Mouse (Mus musculus) regulatory T cell (primary cell): ENCODE measurements around the gene Cmtm8.

ENCODE experiments used
- in situ Hi-C: fragments of 300-600 bp; cut with MboI, MseI; formaldehyde crosslinking; loops from one replicate; pipeline ENCODE4 v1.15.1; 2025; ENCODE audit warnings: high pct_unique_total_duplicates

The Cmtm8 gene

GRCm38 (mm10) chr9:114844017-114844662, at the start of gene Cmtm8:
Gene Cmtm8 (minus strand): TSS chr9:114844156.
- in situ Hi-C loops, result no loop called here

- in situ Hi-C loops, result no loop called here
Observed at GRCm38 (mm10) chr9:114892974-114893373, 49.0 kb upstream of the Cmtm8 start.

- in situ Hi-C loops, result no loop called here
Observed at GRCm38 (mm10) chr9:114890377-114890776, 46.4 kb upstream of the Cmtm8 start.

GRCm38 (mm10) chr9:114888856-114889407, 45.0 kb upstream of the Cmtm8 start:
- in situ Hi-C loops, result no loop called here

- in situ Hi-C loops, result no loop called here
Observed at GRCm38 (mm10) chr9:114887699-114888098, 43.7 kb upstream of the Cmtm8 start.

GRCm38 (mm10) chr9:114885991-114886662, 42.2 kb upstream of the Cmtm8 start:
- in situ Hi-C loops, result no loop called here

- in situ Hi-C loops, result no loop called here
Observed at GRCm38 (mm10) chr9:114885564-114885963, 41.6 kb upstream of the Cmtm8 start.

GRCm38 (mm10) chr9:114881977-114882376, 38.0 kb upstream of the Cmtm8 start:
- in situ Hi-C loops, result no loop called here

- in situ Hi-C loops, result no loop called here
Observed at GRCm38 (mm10) chr9:114855327-114855726, 11.4 kb upstream of the Cmtm8 start.

GRCm38 (mm10) chr9:114854686-114855085, 10.7 kb upstream of the Cmtm8 start:
- in situ Hi-C loops, result no loop called here

GRCm38 (mm10) chr9:114853336-114853735, 9.4 kb upstream of the Cmtm8 start:
- in situ Hi-C loops, result no loop called here

GRCm38 (mm10) chr9:114851419-114852190, 7.6 kb upstream of the Cmtm8 start:
- in situ Hi-C loops, result no loop called here

- in situ Hi-C loops, result no loop called here
Observed at GRCm38 (mm10) chr9:114843634-114844016, 331 bp downstream of the Cmtm8 start.

GRCm38 (mm10) chr9:114842886-114843285, 1.1 kb downstream of the Cmtm8 start:
- in situ Hi-C loops, result no loop called here

GRCm38 (mm10) chr9:114842269-114842668, 1.7 kb downstream of the Cmtm8 start:
- in situ Hi-C loops, result no loop called here

- in situ Hi-C loops, result no loop called here
Observed at GRCm38 (mm10) chr9:114838870-114839269, 5.1 kb downstream of the Cmtm8 start.

- in situ Hi-C loops, result no loop called here
Observed at GRCm38 (mm10) chr9:114831527-114831926, 12.4 kb downstream of the Cmtm8 start.

GRCm38 (mm10) chr9:114830351-114830750, 13.6 kb downstream of the Cmtm8 start:
- in situ Hi-C loops, result no loop called here

- in situ Hi-C loops, result no loop called here
Observed at GRCm38 (mm10) chr9:114829669-114830068, 14.3 kb downstream of the Cmtm8 start.

GRCm38 (mm10) chr9:114828377-114828776, 15.6 kb downstream of the Cmtm8 start:
- in situ Hi-C loops, result no loop called here

- in situ Hi-C loops, result no loop called here
Observed at GRCm38 (mm10) chr9:114827242-114827852, 16.6 kb downstream of the Cmtm8 start.

GRCm38 (mm10) chr9:114824166-114824565, 19.8 kb downstream of the Cmtm8 start:
- in situ Hi-C loops, result no loop called here
